In genomic region chrX:133738980-133739632, GRCm38 (mm10) we compare ENCODE assay signal across 19 mouse cellular contexts. TPM values are rescaled to one million over a fixed set of nuclear protein-coding genes. Genes with fewer than 3 reads are reported as not detected.
DNase-seq lines count a peak whose midpoint lies in the region; ATAC-seq and TF ChIP-seq lines count a peak whose summit lies in the region.
"Had no signal": no experiment of that assay in that cellular context is flagged by ENCODE, and none has a peak within 500 bp of the region (broad histone marks: within the 10 kb centered on the region; RNA-seq: fewer than 3 reads in every experiment).

No protein-coding gene starts in this region.

- no peak overlapping the region for H3K4me2 ChIP-seq in lung, embryonic 14.5 days
- no peak overlapping the region for H3K4me2 ChIP-seq in intestine, postnatal 0 days (replicated peaks; ENCODE audit: low read depth)
- H3K4me2 ChIP-seq: embryonic facial prominence, embryonic 13.5 days; forebrain, embryonic 13.5 days; heart, embryonic 12.5 days; hindbrain, embryonic 12.5 days had no signal

- no peaks in the 10 kb centered on the region for H3K36me3 ChIP-seq in lung, embryonic 14.5 days (ENCODE audit: insufficient read depth)
- H3K36me3 ChIP-seq in intestine, postnatal 0 days (ENCODE audit: control insufficient read depth, insufficient read depth), result no peaks in the 10 kb centered on the region
- H3K36me3 ChIP-seq: embryonic facial prominence, embryonic 13.5 days; heart, embryonic 12.5 days; hindbrain, embryonic 12.5 days had no signal

- no peak overlapping the region for H3K9ac ChIP-seq in lung, embryonic 14.5 days
- no peak overlapping the region for H3K9ac ChIP-seq in intestine, postnatal 0 days (ENCODE audit: low read depth, low read length)
- H3K9ac ChIP-seq: embryonic facial prominence, embryonic 13.5 days; forebrain, embryonic 13.5 days; forebrain, postnatal 0 days; heart, embryonic 12.5 days; hindbrain, embryonic 12.5 days had no signal

- 56% methylated on average over 6 of the region's 6 CpGs for WGBS in lung, embryonic 14.5 days
- 71% methylated on average over 6 of the region's 6 CpGs for WGBS in lung, adult 2 months
- WGBS in intestine, postnatal 0 days, result 63% methylated on average over 6 of the region's 6 CpGs

- 0 out of 2 replicates have a peak, but pooled peaks have one; percentile 17 for ATAC-seq in lung, embryonic 14.5 days (ENCODE audit: insufficient read depth)
- peak; percentile 67 for ATAC-seq in intestine, postnatal 0 days
- ATAC-seq: forebrain, embryonic 13.5 days; forebrain, postnatal 0 days; hindbrain, embryonic 16.5 days had no signal

- TF ChIP-seq CTCF in lung, embryonic 14.5 days (IDR thresholded peaks at IDR 0.05; ENCODE audit: low read depth), result no peak
- TF ChIP-seq CTCF in lung, adult 2 months (IDR thresholded peaks at IDR 0.05; ENCODE audit: insufficient read depth, low read length), result no peak
- no peak for TF ChIP-seq CTCF in intestine, postnatal 0 days (IDR thresholded peaks at IDR 0.05; ENCODE audit: low read depth)

- TF ChIP-seq POLR2A in lung, adult 2 months (IDR thresholded peaks at IDR 0.05; ENCODE audit: borderline replicate concordance, extremely low read depth, low read depth, low read length), result no peak

- no peaks in the 10 kb centered on the region for H3K4me1 ChIP-seq in lung, embryonic 14.5 days (ENCODE audit: insufficient read depth)
- H3K4me1 ChIP-seq in lung, adult 2 months (ENCODE audit: control insufficient read depth, insufficient read depth, low read length), result no peaks in the 10 kb centered on the region
- no peaks in the 10 kb centered on the region for H3K4me1 ChIP-seq in intestine, postnatal 0 days (replicated peaks; ENCODE audit: control insufficient read depth, insufficient read depth, low read length)
- H3K4me1 ChIP-seq: embryonic facial prominence, embryonic 13.5 days; forebrain, embryonic 13.5 days; heart, embryonic 12.5 days; hindbrain, embryonic 12.5 days had no signal

- no peaks in the 10 kb centered on the region for H3K27me3 ChIP-seq in lung, embryonic 14.5 days (ENCODE audit: insufficient read depth, low read length)
- no peaks in the 10 kb centered on the region for H3K27me3 ChIP-seq in intestine, postnatal 0 days (replicated peaks; ENCODE audit: control insufficient read depth, insufficient read depth, low read length)
- H3K27me3 ChIP-seq: embryonic facial prominence, embryonic 13.5 days; forebrain, embryonic 13.5 days; heart, embryonic 12.5 days; hindbrain, embryonic 12.5 days had no signal

- no peak overlapping the region for H3K27ac ChIP-seq in lung, embryonic 14.5 days (ENCODE audit: low read depth)
- H3K27ac ChIP-seq in intestine, postnatal 0 days (ENCODE audit: low read depth, low read length), result no peak overlapping the region
- H3K27ac ChIP-seq: embryonic facial prominence, embryonic 13.5 days; forebrain, embryonic 13.5 days; gastrocnemius, adult 2 months; hindbrain, embryonic 12.5 days had no signal

- no peak overlapping the region for H3K4me3 ChIP-seq in lung, embryonic 14.5 days (ENCODE audit: low read depth, low read length)
- H3K4me3 ChIP-seq in lung, adult 2 months (replicated peaks; ENCODE audit: extremely low read depth, low read depth, low read length), result no peak overlapping the region
- H3K4me3 ChIP-seq in intestine, postnatal 0 days (ENCODE audit: low read depth, low read length), result no peak overlapping the region
- H3K4me3 ChIP-seq: embryonic facial prominence, embryonic 13.5 days; forebrain, embryonic 13.5 days; gastrocnemius, adult 2 months; heart, embryonic 12.5 days; hindbrain, embryonic 12.5 days had no signal

- H3K9me3 ChIP-seq in lung, embryonic 14.5 days (ENCODE audit: low read depth, low read length), result no peaks in the 10 kb centered on the region
- no peaks in the 10 kb centered on the region for H3K9me3 ChIP-seq in intestine, postnatal 0 days (ENCODE audit: control insufficient read depth)
- H3K9me3 ChIP-seq: embryonic facial prominence, embryonic 13.5 days; forebrain, embryonic 13.5 days; heart, embryonic 12.5 days; hindbrain, embryonic 12.5 days had no signal

- no peak for DNase-seq in lung, embryonic 14.5 days
- no peak for DNase-seq in lung, adult 2 months
- peak; percentile 6 for DNase-seq in urinary bladder, postnatal 14 days (ENCODE audit: low spot score)
- no peak for DNase-seq in urinary bladder, postnatal 4 days (ENCODE audit: low spot score in 2 of 2)
- no peak for DNase-seq in frontal cortex, postnatal 25 days (ENCODE audit: low spot score in 2 of 2)
- DNase-seq: adrenal gland, postnatal 10 days; cerebellum, adult 11-12 months; cerebellum, adult 9-10 months; cerebellum, postnatal 25 days; forebrain, postnatal 0 days; gastrocnemius, adult 2 months; gastrocnemius, postnatal 25 days; heart, postnatal 4 days had no signal

RNA-seq across cellular contexts. Expression of gene Pcdh19, which starts 50.3 kb away (rescaled TPM):
- polyA plus RNA-seq in lung, embryonic 14.5 days (2014; fragmentation: Nextera tagmentation; extraction: Ambion mirVana), result 1.2 and 1.9 TPM in 2 replicates
- polyA plus RNA-seq in lung, adult 2 months (2012; rRNA removed), result 0.77 and 1.1 TPM in 2 replicates
- polyA plus RNA-seq in intestine, postnatal 0 days (2015; fragmentation: Nextera tagmentation; extraction: Ambion mirVana), result 1.3 and 1.7 TPM in 2 replicates
